Mouse (Mus musculus): ENCODE data around the gene Ubr2. TPM values are rescaled to one million over a fixed set of nuclear protein-coding genes. Genes with fewer than 3 reads are reported as not detected.

Gene Ubr2
- total and polyA plus RNA-seq, 2 experiments from 2014 or later = 7.8 to 23.1 TPM

- Histone ChIP-seq H3K9ac (peak overlapping the region; percentile 88), H3K4me3 (ENCODE audit: low read depth, low read length) (peak overlapping the region; percentile 88), H3K4me2 (ENCODE audit: low read depth) (peak overlapping the region; percentile 93), H3K36me3 (ENCODE audit: insufficient read depth) (no peaks in the 10 kb centered on the region), H3K27me3 (ENCODE audit: insufficient read depth, low read length) (no peaks in the 10 kb centered on the region), H3K9me3 (ENCODE audit: low read length) (no peaks in the 10 kb centered on the region), H3K27ac (ENCODE audit: low read depth, low read length) (peak overlapping the region; percentile 94), H3K4me1 (ENCODE audit: insufficient read depth) (peaks cover 14% of the 10 kb centered on the region)
- DNase-seq (no peak), ATAC-seq (peak; percentile 25)
- 3% methylated on average over 64 of the region's 64 CpGs for WGBS
- no peak for TF ChIP-seq CTCF (IDR thresholded peaks at IDR 0.05; ENCODE audit: low read depth)
Observed at GRCm38 (mm10) chr17:46890843-46891594, 119.3 kb downstream of the Ubr2 start.

GRCm38 (mm10) chr17:46890116-46890815 is 120.1 kb downstream of the Ubr2 start, which contains the start of gene Tbcc:
Gene Tbcc, plus strand, starts transcription at chr17:46890684.
- no peak for TF ChIP-seq CTCF (IDR thresholded peaks at IDR 0.05; ENCODE audit: low read depth)
- ATAC-seq = peak; percentile 95
- Histone ChIP-seq H3K27ac (ENCODE audit: low read depth, low read length) (peak within 1 kb of the TSS; percentile 94), H3K4me1 (ENCODE audit: insufficient read depth) (peaks cover 14% of the 10 kb centered on the region), H3K9me3 (ENCODE audit: low read length) (no peaks in the 10 kb centered on the region), H3K27me3 (ENCODE audit: insufficient read depth, low read length) (no peaks in the 10 kb centered on the region), H3K4me3 (ENCODE audit: low read depth, low read length) (peak within 1 kb of the TSS; percentile 88), H3K4me2 (ENCODE audit: low read depth) (peak within 1 kb of the TSS; percentile 93), H3K9ac (peak within 1 kb of the TSS; percentile 88), H3K36me3 (ENCODE audit: insufficient read depth) (no peaks in the 10 kb centered on the region)
- under 1% methylated on average over 40 of the region's 40 CpGs for WGBS
- DNase-seq = peak; percentile 99

- H3K27me3 ChIP-seq (ENCODE audit: insufficient read depth, low read length) = no peaks in the 10 kb centered on the region
- WGBS = 2% methylated on average over 44 of the region's 44 CpGs
- peak; percentile 73 for DNase-seq
- H3K4me2 ChIP-seq (ENCODE audit: low read depth) = peak overlapping the region; percentile 66
- peak overlapping the region; percentile 94 for H3K27ac ChIP-seq (ENCODE audit: low read depth, low read length)
- no peaks in the 10 kb centered on the region for H3K9me3 ChIP-seq (ENCODE audit: low read length)
- peak overlapping the region; percentile 88 for H3K4me3 ChIP-seq (ENCODE audit: low read depth, low read length)
- H3K9ac ChIP-seq = peak overlapping the region; percentile 74
- H3K4me1 ChIP-seq (ENCODE audit: insufficient read depth) = peaks cover 14% of the 10 kb centered on the region
- no peaks in the 10 kb centered on the region for H3K36me3 ChIP-seq (ENCODE audit: insufficient read depth)
- peak; percentile 34 for ATAC-seq
- TF ChIP-seq CTCF (IDR thresholded peaks at IDR 0.05; ENCODE audit: low read depth) = no peak
Observed at GRCm38 (mm10) chr17:46889450-46890084, 120.8 kb downstream of the Ubr2 start.

GRCm38 (mm10) chr17:46888511-46889212 is 121.7 kb downstream of the Ubr2 start:
- peak overlapping the region; percentile 94 for H3K27ac ChIP-seq (ENCODE audit: low read depth, low read length)
- DNase-seq (peak; percentile 68), ATAC-seq (no peak)
- H3K9me3 ChIP-seq (ENCODE audit: low read length) = no peaks in the 10 kb centered on the region
- H3K4me1 ChIP-seq (ENCODE audit: insufficient read depth) = peaks cover 14% of the 10 kb centered on the region
- 0 out of 2 replicates have a peak, but pooled peaks cover 1% of the 10 kb centered on the region for H3K36me3 ChIP-seq (ENCODE audit: insufficient read depth)
- peak; percentile 68 for TF ChIP-seq CTCF (IDR thresholded peaks at IDR 0.05; ENCODE audit: low read depth)
- no peaks in the 10 kb centered on the region for H3K27me3 ChIP-seq (ENCODE audit: insufficient read depth, low read length)
- H3K9ac ChIP-seq = peak overlapping the region; percentile 74
- H3K4me3 ChIP-seq (ENCODE audit: low read depth, low read length) = peak overlapping the region; percentile 88
- H3K4me2 ChIP-seq (ENCODE audit: low read depth) = peak overlapping the region; percentile 66
- 31% methylated on average over 16 of the region's 16 CpGs for WGBS

GRCm38 (mm10) chr17:46885910-46886643 is 124.3 kb downstream of the Ubr2 start:
- no peak for DNase-seq
- ATAC-seq = no peak
- Histone ChIP-seq H3K4me2 (ENCODE audit: low read depth) (no peak overlapping the region), H3K27ac (ENCODE audit: low read depth, low read length) (no peak overlapping the region), H3K4me1 (ENCODE audit: insufficient read depth) (no peaks in the 10 kb centered on the region), H3K4me3 (ENCODE audit: low read depth, low read length) (no peak overlapping the region), H3K9me3 (ENCODE audit: low read length) (no peaks in the 10 kb centered on the region), H3K9ac (no peak overlapping the region), H3K27me3 (ENCODE audit: insufficient read depth, low read length) (no peaks in the 10 kb centered on the region), H3K36me3 (ENCODE audit: insufficient read depth) (0 out of 2 replicates have a peak, but pooled peaks cover 8% of the 10 kb centered on the region)
- WGBS = 65% methylated on average over 17 of the region's 17 CpGs
- TF ChIP-seq CTCF (IDR thresholded peaks at IDR 0.05; ENCODE audit: low read depth) = no peak
